Mouse (Mus musculus) ES-Bruce4 (cell line): ENCODE measurements around the gene Otof. TPM values are rescaled to one million over a fixed set of nuclear protein-coding genes. Genes with fewer than 3 reads are reported as not detected.

Source experiments
- H3K27ac ChIP-seq: 2 replicates; pipeline ENCODE4 v1.5.1; 2012; ENCODE audit warnings: low read length, inconsistent platforms; ENCODE audit not compliant: insufficient read depth
- H3K27me3 ChIP-seq: 2 replicates; pipeline ENCODE4 v1.6.1; 2012; ENCODE audit warnings: mild to moderate bottlenecking, low read length, inconsistent platforms; ENCODE audit not compliant: control insufficient read depth, poor library complexity, insufficient read depth, severe bottlenecking
- H3K36me3 ChIP-seq: 2 replicates; pipeline ENCODE4 v1.6.1; 2012; ENCODE audit warnings: inconsistent platforms, mild to moderate bottlenecking, low read length, moderate library complexity; ENCODE audit not compliant: control insufficient read depth, poor library complexity, insufficient read depth, severe bottlenecking
- H3K4me1 ChIP-seq: one replicate; pipeline ENCODE4 v1.8.1; 2011; ENCODE audit warnings: low read length; ENCODE audit not compliant: control insufficient read depth, insufficient read depth
- H3K4me3 ChIP-seq: 2 replicates; pipeline ENCODE4 v1.5.1; 2011; ENCODE audit warnings: low read depth, mild to moderate bottlenecking, low read length
- H3K9ac ChIP-seq: 2 replicates; pipeline ENCODE4 v1.6.1; 2012; ENCODE audit warnings: low read depth, mild to moderate bottlenecking, inconsistent platforms; ENCODE audit not compliant: poor library complexity, severe bottlenecking
- H3K9me3 ChIP-seq: replicated peaks from 2 replicates; pipeline ENCODE4 v1.6.1; 2012; ENCODE audit warnings: mild to moderate bottlenecking, low read length, inconsistent platforms; ENCODE audit not compliant: control insufficient read depth, poor library complexity, insufficient read depth, severe bottlenecking
- CTCF ChIP-seq: IDR thresholded peaks from one replicate; pipeline ENCODE4 v1.8.1; 2011; ENCODE audit warnings: low read depth, low read length
- EP300 ChIP-seq: IDR thresholded peaks from 2 replicates; pipeline ENCODE4 v1.6.1; 2011; ENCODE audit warnings: low read depth, low read length; ENCODE audit not compliant: insufficient read depth
- POLR2A ChIP-seq: IDR thresholded peaks from one replicate; pipeline ENCODE4 v1.8.1; 2011; ENCODE audit warnings: low read length; ENCODE audit not compliant: insufficient read depth
- polyA plus RNA-seq: library from polyadenylated mRNA; stranded (reverse); fragments of >200 nt; gene quantifications from 2 replicates; pipeline ENCODE4 v1.2.4, GENCODE M21; 2011; ENCODE audit warnings: low read depth; ENCODE audit not compliant: missing spikeins, insufficient read depth, insufficient read length

Gene Otof
- polyA plus RNA-seq, 1 experiment: not detected

DNA sequence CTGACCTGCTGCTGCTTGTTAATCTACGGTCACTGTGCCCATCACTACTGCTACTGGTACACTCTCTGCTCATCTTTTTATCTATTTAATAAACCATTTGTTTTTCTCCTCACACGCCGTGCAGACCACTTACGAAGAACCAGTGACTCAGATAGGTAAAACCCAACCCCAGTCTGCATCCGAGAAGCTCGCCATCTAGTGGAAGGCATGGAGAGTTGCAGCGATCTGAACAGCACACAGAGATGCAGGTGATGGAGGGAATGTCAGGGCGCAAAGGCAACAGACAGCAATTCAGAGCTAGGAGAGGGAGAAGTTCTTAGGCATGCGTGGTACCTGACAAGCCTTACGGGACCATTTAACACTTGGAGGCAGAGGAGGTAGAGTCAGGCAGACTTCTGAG lies 14.8 kb upstream of the Otof start:
- no peak overlapping the region for H3K9ac ChIP-seq
- TF ChIP-seq CTCF (peak; percentile 96), EP300 (0 out of 2 replicates have a peak, but pooled peaks have one; percentile 13), POLR2A (no peak)

GRCm38 (mm10) chr5:30472148-30472547 lies 10.4 kb upstream of the Otof start:
- Histone ChIP-seq H3K4me1 (no peaks in the 10 kb centered on the region), H3K36me3 (no peaks in the 10 kb centered on the region), H3K9me3 (no peaks in the 10 kb centered on the region), H3K9ac (no peak overlapping the region), H3K4me3 (no peak overlapping the region), H3K27ac (no peak overlapping the region), H3K27me3 (no peaks in the 10 kb centered on the region)
- TF ChIP-seq CTCF (no peak), EP300 (no peak), POLR2A (no peak)

More for the DNA sequence above, 14.8 kb upstream of the Otof start:
- H3K27me3 ChIP-seq: no peaks in the 10 kb centered on the region
- no peaks in the 10 kb centered on the region for H3K36me3 ChIP-seq
- H3K9me3 ChIP-seq: no peaks in the 10 kb centered on the region
- H3K27ac ChIP-seq: no peak overlapping the region
- no peaks in the 10 kb centered on the region for H3K4me1 ChIP-seq
- no peak overlapping the region for H3K4me3 ChIP-seq

GRCm38 (mm10) chr5:30470454-30470853 lies 8.7 kb upstream of the Otof start:
- H3K27ac ChIP-seq: no peak overlapping the region
- TF ChIP-seq CTCF (no peak), EP300 (no peak), POLR2A (no peak)
- no peaks in the 10 kb centered on the region for H3K27me3 ChIP-seq
- peak overlapping the region; percentile 17; the same call in 1 of the 2 replicates for H3K4me3 ChIP-seq
- H3K9me3 ChIP-seq: no peaks in the 10 kb centered on the region
- no peaks in the 10 kb centered on the region for H3K4me1 ChIP-seq
- H3K9ac ChIP-seq: no peak overlapping the region
- no peaks in the 10 kb centered on the region for H3K36me3 ChIP-seq

DNA sequence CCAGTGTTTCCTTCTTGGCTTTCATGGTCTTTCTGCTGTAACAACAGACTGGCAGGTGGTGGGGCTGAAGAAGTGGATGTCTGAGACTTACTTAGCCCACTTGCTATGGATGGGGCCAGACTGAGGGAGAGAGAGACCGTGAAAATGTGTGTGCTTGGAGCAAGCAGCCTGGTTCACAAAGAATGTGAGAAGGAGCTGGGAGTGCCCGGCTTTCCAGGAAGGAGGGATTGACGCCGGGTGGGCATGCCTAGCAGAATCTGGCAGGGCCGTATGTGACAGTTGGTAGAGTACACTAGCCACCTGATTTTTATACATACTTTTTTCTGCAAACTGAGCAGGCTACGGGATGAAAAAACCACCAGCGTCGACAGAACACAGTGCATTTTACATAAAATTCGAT lies 4.6 kb upstream of the Otof start:
- TF ChIP-seq EP300: no peak
- TF ChIP-seq CTCF: no peak
- TF ChIP-seq POLR2A: no peak

GRCm38 (mm10) chr5:30465861-30466260 lies 4.1 kb upstream of the Otof start, which contains the start of gene 1700001C02Rik:
Gene 1700001C02Rik (plus strand): TSS chr5:30466047.
- TF ChIP-seq POLR2A (no peak), CTCF (no peak), EP300 (no peak)
- Histone ChIP-seq H3K36me3 (no peaks in the 10 kb centered on the region), H3K27ac (no peak within 1 kb of the TSS), H3K9me3 (no peaks in the 10 kb centered on the region), H3K4me3 (peak within 1 kb of the TSS; percentile 21), H3K27me3 (no peaks in the 10 kb centered on the region), H3K4me1 (no peaks in the 10 kb centered on the region), H3K9ac (no peak within 1 kb of the TSS)

More for the DNA sequence above, 4.6 kb upstream of the Otof start:
- no peaks in the 10 kb centered on the region for H3K4me1 ChIP-seq
- no peaks in the 10 kb centered on the region for H3K9me3 ChIP-seq
- H3K9ac ChIP-seq: no peak overlapping the region
- H3K4me3 ChIP-seq: peak overlapping the region; percentile 21; the same call in 1 of the 2 replicates
- H3K27ac ChIP-seq: no peak overlapping the region
- H3K27me3 ChIP-seq: no peaks in the 10 kb centered on the region
- no peaks in the 10 kb centered on the region for H3K36me3 ChIP-seq

- Histone ChIP-seq H3K27ac (no peak overlapping the region), H3K4me1 (no peaks in the 10 kb centered on the region), H3K36me3 (no peaks in the 10 kb centered on the region), H3K4me3 (no peak overlapping the region), H3K9ac (no peak overlapping the region), H3K9me3 (no peaks in the 10 kb centered on the region), H3K27me3 (no peaks in the 10 kb centered on the region)
- no peak for TF ChIP-seq CTCF
- no peak for TF ChIP-seq POLR2A
- TF ChIP-seq EP300: no peak
These were observed 1.6 kb downstream of the Otof start for GRCm38 (mm10) chr5:30460155-30460554.
